Mouse (Mus musculus) ES-Bruce4 (cell line): ENCODE results near the gene Akap2.

Experiments used
- CTCF ChIP-seq: IDR thresholded peaks from one replicate; pipeline ENCODE4 v1.8.1; 2011; ENCODE audit warnings: low read depth, low read length
- EP300 ChIP-seq: IDR thresholded peaks from 2 replicates; pipeline ENCODE4 v1.6.1; 2011; ENCODE audit warnings: low read depth, low read length; ENCODE audit not compliant: insufficient read depth

- TF ChIP-seq CTCF = no peak
- no peak for TF ChIP-seq EP300
Observed at GRCm38 (mm10) chr4:57906708-57907107, 189.3 kb downstream of the Akap2 start.
